Mouse (Mus musculus): ENCODE measurements around the gene Wwp2. TPM values are rescaled to one million over a fixed set of nuclear protein-coding genes. Genes with fewer than 3 reads are reported as not detected.

Gene Wwp2
- total and polyA plus RNA-seq, 3 experiments: 21.8 to 31.5 TPM; not detected in 1

DNA sequence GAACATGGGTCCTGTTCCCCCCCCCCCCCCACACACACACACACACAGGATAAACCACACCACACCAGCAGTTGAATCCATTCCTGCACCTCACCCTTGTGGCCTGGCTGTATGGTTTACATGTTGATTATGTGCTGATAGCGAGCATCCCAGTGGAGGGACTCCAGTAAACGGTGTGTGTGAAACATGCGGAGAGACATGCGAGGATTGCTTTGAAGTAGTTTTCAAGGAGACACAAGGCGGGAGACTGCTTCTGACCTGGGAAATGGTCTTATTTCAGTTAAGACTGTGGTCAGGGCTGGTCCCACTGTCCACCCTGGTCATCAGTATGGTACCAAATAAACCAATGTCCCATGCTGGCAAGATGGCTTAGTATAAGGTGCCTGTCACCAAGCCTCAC lies 82.6 kb downstream of the Wwp2 start:
- Histone ChIP-seq H3K4me3 (ENCODE audit: control insufficient read depth in 1 of 2, insufficient read depth in 1 of 2, low read depth in 2 of 2, low read length in 2 of 2) (no peak overlapping the region), H3K79me2 (ENCODE audit: control insufficient read depth, insufficient read depth, low read length, poor library complexity) (no peaks in the 10 kb centered on the region), H3K9ac (ENCODE audit: control insufficient read depth, low read depth, low read length, poor library complexity, severe bottlenecking) (no peak overlapping the region), H3K4me1 (ENCODE audit: control insufficient read depth in 1 of 2, insufficient read depth in 2 of 2, low read length in 2 of 2) (no peaks in the 10 kb centered on the region), H3K9me3 (replicated peaks; ENCODE audit: insufficient read depth, low read length) (no peaks in the 10 kb centered on the region), H3K27me3 (ENCODE audit: control insufficient read depth in 1 of 2, insufficient read depth in 2 of 2, low read length in 2 of 2) (no peaks in the 10 kb centered on the region), H3K36me3 (ENCODE audit: control insufficient read depth in 1 of 2, insufficient read depth in 2 of 2, low read length in 2 of 2) (no peaks in the 10 kb centered on the region; a peak in 1 of 4 replicates), H3K27ac (ENCODE audit: control insufficient read depth, low read depth, low read length) (no peak overlapping the region)
- DNase-seq (ENCODE audit: low read depth, low spot score): no peak
- TF ChIP-seq E2F4 (IDR thresholded peaks at IDR 0.05; ENCODE audit: borderline replicate concordance, low read depth, low read length): no peak
- TF ChIP-seq CHD2 (IDR thresholded peaks at IDR 0.05; ENCODE audit: low read length): no peak
- TF ChIP-seq MAZ (IDR thresholded peaks at IDR 0.05; ENCODE audit: low read depth, low read length): no peak
- TF ChIP-seq JUND (IDR thresholded peaks at IDR 0.05; ENCODE audit: low read depth, low read length): no peak
- TF ChIP-seq ETS1 (IDR thresholded peaks at IDR 0.05; ENCODE audit: low read depth, low read length): no peak
- TF ChIP-seq POLR2AphosphoS5 (IDR thresholded peaks at IDR 0.05; ENCODE audit: borderline replicate concordance, low read depth, low read length): no peak
- TF ChIP-seq ZMIZ1 (IDR thresholded peaks at IDR 0.05; ENCODE audit: low read depth, low read length): no peak
- no peak for TF ChIP-seq TBP (IDR thresholded peaks at IDR 0.05; ENCODE audit: low read depth, low read length)
- no peak for TF ChIP-seq ZNF384 (IDR thresholded peaks at IDR 0.05; ENCODE audit: low read depth, low read length)
- TF ChIP-seq BHLHE40 (IDR thresholded peaks at IDR 0.05; ENCODE audit: borderline replicate concordance, low read depth, low read length): no peak
- TF ChIP-seq RAD21 (IDR thresholded peaks at IDR 0.05; ENCODE audit: low read depth, low read length): no peak
- no peak for TF ChIP-seq USF1 (IDR thresholded peaks at IDR 0.05; ENCODE audit: low read depth, low read length)
- no peak for TF ChIP-seq TAL1 (IDR thresholded peaks at IDR 0.05; ENCODE audit: low read length)
- no peak for TF ChIP-seq UBTF (IDR thresholded peaks at IDR 0.05; ENCODE audit: borderline replicate concordance, insufficient read depth, low read depth, low read length)
- TF ChIP-seq ZKSCAN1 (IDR thresholded peaks at IDR 0.05; ENCODE audit: low read depth, low read length): no peak
- no peak for TF ChIP-seq GATA1 (IDR thresholded peaks at IDR 0.05; ENCODE audit: low read depth, low read length)
- no peak for TF ChIP-seq HCFC1 (IDR thresholded peaks at IDR 0.05; ENCODE audit: low read depth, low read length)

DNA sequence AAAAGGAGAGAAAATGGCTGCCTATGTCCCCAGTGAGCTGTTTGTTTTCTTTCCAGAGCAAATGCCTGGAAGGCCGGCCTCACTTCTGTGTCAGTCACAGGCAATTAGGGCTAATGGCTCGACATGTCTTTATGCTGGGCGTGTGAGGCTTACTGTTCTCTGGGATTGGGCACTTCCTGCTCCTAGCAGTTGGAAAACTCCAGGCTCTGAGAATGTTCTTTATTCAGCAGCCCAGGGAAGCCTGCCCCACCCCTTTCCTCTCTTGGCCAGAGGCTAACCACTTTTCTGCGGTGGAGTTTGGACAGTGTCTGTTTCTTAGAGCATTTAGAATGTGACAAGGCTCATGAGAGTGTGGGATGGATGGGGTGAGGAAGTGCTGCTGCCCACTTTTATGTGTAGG lies 83.7 kb downstream of the Wwp2 start:
- Histone ChIP-seq H3K9me3 (replicated peaks; ENCODE audit: insufficient read depth, low read length) (no peaks in the 10 kb centered on the region), H3K4me1 (ENCODE audit: control insufficient read depth in 1 of 2, insufficient read depth in 2 of 2, low read length in 2 of 2) (no peaks in the 10 kb centered on the region), H3K27ac (ENCODE audit: control insufficient read depth, low read depth, low read length) (no peak overlapping the region), H3K36me3 (ENCODE audit: control insufficient read depth in 1 of 2, insufficient read depth in 2 of 2, low read length in 2 of 2) (no peaks in the 10 kb centered on the region; a peak in 1 of 4 replicates), H3K79me2 (ENCODE audit: control insufficient read depth, insufficient read depth, low read length, poor library complexity) (no peaks in the 10 kb centered on the region), H3K9ac (ENCODE audit: control insufficient read depth, low read depth, low read length, poor library complexity, severe bottlenecking) (no peak overlapping the region), H3K4me3 (ENCODE audit: control insufficient read depth in 1 of 2, insufficient read depth in 1 of 2, low read depth in 2 of 2, low read length in 2 of 2) (no peak overlapping the region), H3K27me3 (ENCODE audit: control insufficient read depth in 1 of 2, insufficient read depth in 2 of 2, low read length in 2 of 2) (no peaks in the 10 kb centered on the region)
- no peak for TF ChIP-seq RCOR1 (IDR thresholded peaks at IDR 0.05; ENCODE audit: low read depth, low read length)
- no peak for TF ChIP-seq NRF1 (IDR thresholded peaks at IDR 0.05; ENCODE audit: insufficient read depth, low read depth, low read length, poor library complexity, severe bottlenecking)
- no peak for TF ChIP-seq MXI1 (IDR thresholded peaks at IDR 0.05; ENCODE audit: low read depth, low read length)
- no peak for TF ChIP-seq NELFE (IDR thresholded peaks at IDR 0.05; ENCODE audit: low read depth, low read length)
- no peak for TF ChIP-seq POLR2AphosphoS5 (IDR thresholded peaks at IDR 0.05; ENCODE audit: borderline replicate concordance, low read depth, low read length)
- TF ChIP-seq TBP (IDR thresholded peaks at IDR 0.05; ENCODE audit: low read depth, low read length): no peak
- TF ChIP-seq ZNF384 (IDR thresholded peaks at IDR 0.05; ENCODE audit: low read depth, low read length): no peak
- TF ChIP-seq TCF12 (IDR thresholded peaks at IDR 0.05; ENCODE audit: low read depth, low read length): no peak
- TF ChIP-seq CHD1 (IDR thresholded peaks at IDR 0.05; ENCODE audit: low read depth, low read length): no peak
- no peak for TF ChIP-seq SMC3 (IDR thresholded peaks at IDR 0.05; ENCODE audit: low read depth, low read length)
- no peak for TF ChIP-seq MYC (IDR thresholded peaks at IDR 0.05; ENCODE audit: low read depth, low read length)
- no peak for TF ChIP-seq CTCF (IDR thresholded peaks at IDR 0.05 in 2 of 3, conservative IDR thresholded peaks at IDR 0.05 in 1 of 3; ENCODE audit: control insufficient read depth in 1 of 3, insufficient read depth in 1 of 3, low read depth in 2 of 3, low read length in 3 of 3, poor library complexity in 1 of 3, severe bottlenecking in 1 of 3)
- TF ChIP-seq ZKSCAN1 (IDR thresholded peaks at IDR 0.05; ENCODE audit: low read depth, low read length): no peak
- TF ChIP-seq MAFK (IDR thresholded peaks at IDR 0.05; ENCODE audit: borderline replicate concordance, low read depth, low read length): no peak
- TF ChIP-seq CHD2 (IDR thresholded peaks at IDR 0.05; ENCODE audit: low read length): no peak
- TF ChIP-seq JUND (IDR thresholded peaks at IDR 0.05; ENCODE audit: low read depth, low read length): no peak
- no peak for TF ChIP-seq TAL1 (IDR thresholded peaks at IDR 0.05; ENCODE audit: low read length)
- no peak for TF ChIP-seq POLR2A (IDR thresholded peaks at IDR 0.05; ENCODE audit: control insufficient read depth in 1 of 2, insufficient read depth in 1 of 2, low read depth in 1 of 2, low read length in 2 of 2, poor library complexity in 1 of 2)
- TF ChIP-seq MYB (IDR thresholded peaks at IDR 0.05; ENCODE audit: low read depth, low read length): no peak
- TF ChIP-seq EP300 (IDR thresholded peaks at IDR 0.05; ENCODE audit: low read depth in 1 of 2, low read length in 2 of 2): no peak
- DNase-seq (ENCODE audit: low read depth, low spot score): no peak

All from MEL (cell line).